Mouse (Mus musculus): ENCODE data around the gene Disc1. TPM values are rescaled to one million over a fixed set of nuclear protein-coding genes. Genes with fewer than 3 reads are reported as not detected.
A peak's percentile ranks its signal among the peaks of the same experiment; 100 is the strongest.

The Disc1 gene
- total and polyA plus RNA-seq, 2 experiments from 2014 or later: 1.2 to 5.2 TPM

GRCm38 (mm10) chr8:125041496-125041895 lies 12.5 kb upstream of the Disc1 start:
- peaks cover 15% of the 10 kb centered on the region for H3K36me3 ChIP-seq (replicated peaks; ENCODE audit: control insufficient read depth, insufficient read depth, low read length)
- TF ChIP-seq EP300 (IDR thresholded peaks at IDR 0.05; ENCODE audit: low read depth): no peak
- no peak for TF ChIP-seq CTCF (IDR thresholded peaks at IDR 0.05; ENCODE audit: low read depth)
- H3K4me1 ChIP-seq (ENCODE audit: control insufficient read depth, insufficient read depth): no peaks in the 10 kb centered on the region
- no peaks in the 10 kb centered on the region for H3K9me3 ChIP-seq (replicated peaks; ENCODE audit: control insufficient read depth, low read length)
- no peak overlapping the region for H3K4me3 ChIP-seq (ENCODE audit: low read depth, low read length)
- no peak overlapping the region for H3K27ac ChIP-seq (ENCODE audit: low read depth)
- H3K9ac ChIP-seq (replicated peaks; ENCODE audit: low read depth, low read length): no peak overlapping the region
- H3K27me3 ChIP-seq (ENCODE audit: control insufficient read depth, insufficient read depth, low read length): no peaks in the 10 kb centered on the region
- no peak for ATAC-seq (ENCODE audit: insufficient read depth, low read depth)
- 58% methylated on average over 2 of the region's 2 CpGs for WGBS
- DNase-seq (ENCODE audit: low spot score): no peak
- no peak overlapping the region for H3K4me2 ChIP-seq (ENCODE audit: low read depth, low read length)

- WGBS: 64% methylated on average over 7 of the region's 7 CpGs
- Histone ChIP-seq H3K9ac (replicated peaks; ENCODE audit: low read depth, low read length) (no peak overlapping the region), H3K4me3 (ENCODE audit: low read depth, low read length) (no peak overlapping the region), H3K9me3 (replicated peaks; ENCODE audit: control insufficient read depth, low read length) (no peaks in the 10 kb centered on the region), H3K4me2 (ENCODE audit: low read depth, low read length) (no peak overlapping the region), H3K27me3 (ENCODE audit: control insufficient read depth, insufficient read depth, low read length) (no peaks in the 10 kb centered on the region), H3K27ac (ENCODE audit: low read depth) (peak overlapping the region; percentile 32; the same call in 1 of the 2 replicates), H3K4me1 (ENCODE audit: control insufficient read depth, insufficient read depth) (no peaks in the 10 kb centered on the region), H3K36me3 (replicated peaks; ENCODE audit: control insufficient read depth, insufficient read depth, low read length) (0 out of 2 replicates have a peak, but pooled peaks cover 4% of the 10 kb centered on the region)
- ATAC-seq (ENCODE audit: insufficient read depth, low read depth) (no peak; the same call in 1 of the 2 replicates), DNase-seq (ENCODE audit: low spot score) (no peak)
- TF ChIP-seq CTCF (IDR thresholded peaks at IDR 0.05; ENCODE audit: low read depth) (no peak), EP300 (IDR thresholded peaks at IDR 0.05; ENCODE audit: low read depth) (no peak)
Observed at GRCm38 (mm10) chr8:125043394-125043793, 10.6 kb upstream of the Disc1 start.

- Histone ChIP-seq H3K27me3 (ENCODE audit: control insufficient read depth, insufficient read depth, low read length) (no peaks in the 10 kb centered on the region), H3K4me1 (ENCODE audit: control insufficient read depth, insufficient read depth) (no peaks in the 10 kb centered on the region), H3K4me2 (ENCODE audit: low read depth, low read length) (no peak overlapping the region), H3K4me3 (ENCODE audit: low read depth, low read length) (no peak overlapping the region), H3K9ac (replicated peaks; ENCODE audit: low read depth, low read length) (no peak overlapping the region), H3K36me3 (replicated peaks; ENCODE audit: control insufficient read depth, insufficient read depth, low read length) (0 out of 2 replicates have a peak, but pooled peaks cover 4% of the 10 kb centered on the region), H3K27ac (ENCODE audit: low read depth) (peak overlapping the region; percentile 46; the same call in 1 of the 2 replicates), H3K9me3 (replicated peaks; ENCODE audit: control insufficient read depth, low read length) (no peaks in the 10 kb centered on the region)
- DNase-seq (ENCODE audit: low spot score) (no peak), ATAC-seq (ENCODE audit: insufficient read depth, low read depth) (no peak)
- TF ChIP-seq EP300 (IDR thresholded peaks at IDR 0.05; ENCODE audit: low read depth) (peak; percentile 52; the same call in 1 of the 2 replicates), CTCF (IDR thresholded peaks at IDR 0.05; ENCODE audit: low read depth) (no peak)
- 35% methylated on average over 9 of the region's 9 CpGs for WGBS
Observed at GRCm38 (mm10) chr8:125043935-125044334, 10.1 kb upstream of the Disc1 start.

- DNase-seq (ENCODE audit: low spot score): no peak
- no peak overlapping the region for H3K9ac ChIP-seq (replicated peaks; ENCODE audit: low read depth, low read length)
- 88% methylated on average over 1 of the region's 1 CpGs for WGBS
- TF ChIP-seq EP300 (IDR thresholded peaks at IDR 0.05; ENCODE audit: low read depth) (no peak), CTCF (IDR thresholded peaks at IDR 0.05; ENCODE audit: low read depth) (no peak)
- no peak overlapping the region for H3K27ac ChIP-seq (ENCODE audit: low read depth)
- H3K36me3 ChIP-seq (replicated peaks; ENCODE audit: control insufficient read depth, insufficient read depth, low read length): no peaks in the 10 kb centered on the region
- no peak overlapping the region for H3K4me2 ChIP-seq (ENCODE audit: low read depth, low read length)
- H3K4me1 ChIP-seq (ENCODE audit: control insufficient read depth, insufficient read depth): no peaks in the 10 kb centered on the region
- no peaks in the 10 kb centered on the region for H3K27me3 ChIP-seq (ENCODE audit: control insufficient read depth, insufficient read depth, low read length)
- no peak for ATAC-seq (ENCODE audit: insufficient read depth, low read depth)
- no peak overlapping the region for H3K4me3 ChIP-seq (ENCODE audit: low read depth, low read length)
- no peaks in the 10 kb centered on the region for H3K9me3 ChIP-seq (replicated peaks; ENCODE audit: control insufficient read depth, low read length)
Observed at GRCm38 (mm10) chr8:125045760-125046159, 8.2 kb upstream of the Disc1 start.

GRCm38 (mm10) chr8:125049051-125049750 lies 4.8 kb upstream of the Disc1 start:
- WGBS: 53% methylated on average over 5 of the region's 5 CpGs
- no peaks in the 10 kb centered on the region for H3K4me1 ChIP-seq (ENCODE audit: control insufficient read depth, insufficient read depth)
- no peaks in the 10 kb centered on the region for H3K27me3 ChIP-seq (ENCODE audit: control insufficient read depth, insufficient read depth, low read length)
- no peaks in the 10 kb centered on the region for H3K36me3 ChIP-seq (replicated peaks; ENCODE audit: control insufficient read depth, insufficient read depth, low read length)
- ATAC-seq (ENCODE audit: insufficient read depth, low read depth) (no peak), DNase-seq (ENCODE audit: low spot score) (no peak)
- TF ChIP-seq EP300 (IDR thresholded peaks at IDR 0.05; ENCODE audit: low read depth): no peak
- TF ChIP-seq CTCF (IDR thresholded peaks at IDR 0.05; ENCODE audit: low read depth): no peak
- no peaks in the 10 kb centered on the region for H3K9me3 ChIP-seq (replicated peaks; ENCODE audit: control insufficient read depth, low read length)
- no peak overlapping the region for H3K4me2 ChIP-seq (ENCODE audit: low read depth, low read length)
- no peak overlapping the region for H3K27ac ChIP-seq (ENCODE audit: low read depth)
- H3K9ac ChIP-seq (replicated peaks; ENCODE audit: low read depth, low read length): no peak overlapping the region
- H3K4me3 ChIP-seq (ENCODE audit: low read depth, low read length): no peak overlapping the region

GRCm38 (mm10) chr8:125049826-125050225 lies 4.2 kb upstream of the Disc1 start:
- no peak for DNase-seq (ENCODE audit: low spot score)
- no peaks in the 10 kb centered on the region for H3K27me3 ChIP-seq (ENCODE audit: control insufficient read depth, insufficient read depth, low read length)
- no peaks in the 10 kb centered on the region for H3K9me3 ChIP-seq (replicated peaks; ENCODE audit: control insufficient read depth, low read length)
- no peak overlapping the region for H3K4me2 ChIP-seq (ENCODE audit: low read depth, low read length)
- no peaks in the 10 kb centered on the region for H3K36me3 ChIP-seq (replicated peaks; ENCODE audit: control insufficient read depth, insufficient read depth, low read length)
- TF ChIP-seq CTCF (IDR thresholded peaks at IDR 0.05; ENCODE audit: low read depth) (no peak), EP300 (IDR thresholded peaks at IDR 0.05; ENCODE audit: low read depth) (no peak)
- no peak overlapping the region for H3K4me3 ChIP-seq (ENCODE audit: low read depth, low read length)
- no peak overlapping the region for H3K9ac ChIP-seq (replicated peaks; ENCODE audit: low read depth, low read length)
- ATAC-seq (ENCODE audit: insufficient read depth, low read depth): no peak
- no peaks in the 10 kb centered on the region for H3K4me1 ChIP-seq (ENCODE audit: control insufficient read depth, insufficient read depth)
- no peak overlapping the region for H3K27ac ChIP-seq (ENCODE audit: low read depth)
- WGBS: 73% methylated on average over 6 of the region's 6 CpGs
